Mouse (Mus musculus): ENCODE results near the gene Coq8b. TPM values are rescaled to one million over a fixed set of nuclear protein-coding genes. Genes with fewer than 3 reads are reported as not detected.
A peak's percentile ranks its signal among the peaks of the same experiment; 100 is the strongest.
"Not testable (repeated sequence)": the region's sequence is repeated elsewhere in the genome, so short reads cannot be mapped to it uniquely, and the experiment has no call there.

Coq8b gene
- polyA plus RNA-seq, 1 experiment from 2014 or later = 16.7 TPM

- Histone ChIP-seq H3K36me3 (ENCODE audit: control insufficient read depth, insufficient read depth, low read length) (peaks cover 16% of the 10 kb centered on the region), H3K4me1 (ENCODE audit: control insufficient read depth, insufficient read depth, low read length) (peaks cover 9% of the 10 kb centered on the region; the same call in 1 of the 2 replicates), H3K9me3 (ENCODE audit: control insufficient read depth, low read length) (no peaks in the 10 kb centered on the region), H3K27ac (ENCODE audit: low read depth, low read length) (no peak overlapping the region), H3K27me3 (ENCODE audit: control insufficient read depth, insufficient read depth, low read length) (no peaks in the 10 kb centered on the region), H3K4me3 (ENCODE audit: low read depth, low read length) (no peak overlapping the region), H3K4me2 (ENCODE audit: low read depth, low read length) (no peak overlapping the region), H3K9ac (replicated peaks; ENCODE audit: low read depth, low read length) (no peak overlapping the region)
- 87% methylated on average over 2 of the region's 2 CpGs for WGBS
- ATAC-seq (ENCODE audit: low read depth) = no peak
Measured at GRCm38 (mm10) chr7:27237527-27237926, 4.7 kb downstream of the Coq8b start.

- WGBS = 90% methylated on average over 5 of the region's 5 CpGs
- ATAC-seq (ENCODE audit: low read depth) = no peak
- peaks cover 26% of the 10 kb centered on the region for H3K36me3 ChIP-seq (ENCODE audit: control insufficient read depth, insufficient read depth, low read length)
Measured at GRCm38 (mm10) chr7:27238568-27238967, 5.7 kb downstream of the Coq8b start.

DNA sequence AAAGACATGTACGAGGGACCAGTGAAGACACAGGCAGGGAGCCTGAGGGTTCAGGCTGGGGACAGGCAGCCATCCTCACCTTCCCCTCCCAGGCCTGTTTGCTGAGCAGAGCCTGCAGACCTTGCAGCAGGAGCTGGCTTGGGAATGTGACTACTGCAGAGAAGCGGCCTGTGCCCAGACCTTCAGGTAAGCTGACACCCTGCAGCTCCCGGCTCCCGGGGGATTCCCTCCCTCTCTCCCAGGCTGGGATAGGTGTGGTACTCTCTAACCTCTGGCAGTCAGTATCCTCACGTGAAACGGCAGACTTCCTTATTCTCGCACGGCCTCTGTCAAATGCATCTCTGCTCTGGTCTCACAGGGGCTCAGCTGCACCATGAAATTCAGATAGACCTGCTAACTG is 10.4 kb downstream of the Coq8b start:
- no peak overlapping the region for H3K27ac ChIP-seq (ENCODE audit: low read depth, low read length)
- no peak overlapping the region for H3K9ac ChIP-seq (replicated peaks; ENCODE audit: low read depth, low read length)
- 73% methylated on average over 8 of the region's 8 CpGs for WGBS
- H3K36me3 ChIP-seq (ENCODE audit: control insufficient read depth, insufficient read depth, low read length) = peaks cover 29% of the 10 kb centered on the region
- H3K9me3 ChIP-seq (ENCODE audit: control insufficient read depth, low read length) = no peaks in the 10 kb centered on the region
- H3K4me2 ChIP-seq (ENCODE audit: low read depth, low read length) = no peak overlapping the region
- no peak for ATAC-seq (ENCODE audit: low read depth)
- H3K27me3 ChIP-seq (ENCODE audit: control insufficient read depth, insufficient read depth, low read length) = no peaks in the 10 kb centered on the region
- no peak overlapping the region for H3K4me3 ChIP-seq (ENCODE audit: low read depth, low read length)
- no peaks in the 10 kb centered on the region for H3K4me1 ChIP-seq (ENCODE audit: control insufficient read depth, insufficient read depth, low read length)

More at GRCm38 (mm10) chr7:27238568-27238967, 5.7 kb downstream of the Coq8b start:
- Histone ChIP-seq H3K4me1 (ENCODE audit: control insufficient read depth, insufficient read depth, low read length) (peaks cover 5% of the 10 kb centered on the region; the same call in 1 of the 2 replicates), H3K4me3 (ENCODE audit: low read depth, low read length) (no peak overlapping the region), H3K27me3 (ENCODE audit: control insufficient read depth, insufficient read depth, low read length) (no peaks in the 10 kb centered on the region), H3K4me2 (ENCODE audit: low read depth, low read length) (no peak overlapping the region), H3K9ac (replicated peaks; ENCODE audit: low read depth, low read length) (no peak overlapping the region), H3K27ac (ENCODE audit: low read depth, low read length) (no peak overlapping the region), H3K9me3 (ENCODE audit: control insufficient read depth, low read length) (no peaks in the 10 kb centered on the region)

GRCm38 (mm10) chr7:27244088-27244487 is 11.3 kb downstream of the Coq8b start:
- not testable (repeated sequence) for ATAC-seq (ENCODE audit: low read depth); H3K9me3 ChIP-seq (ENCODE audit: control insufficient read depth, low read length); H3K27ac ChIP-seq (ENCODE audit: low read depth, low read length); H3K4me1 ChIP-seq (ENCODE audit: control insufficient read depth, insufficient read depth, low read length); H3K4me2 ChIP-seq (ENCODE audit: low read depth, low read length); H3K4me3 ChIP-seq (ENCODE audit: low read depth, low read length); H3K27me3 ChIP-seq (ENCODE audit: control insufficient read depth, insufficient read depth, low read length); H3K9ac ChIP-seq (replicated peaks; ENCODE audit: low read depth, low read length)
- 86% methylated on average over 2 of the region's 2 CpGs for WGBS
- peaks cover 29% of the 10 kb centered on the region for H3K36me3 ChIP-seq (ENCODE audit: control insufficient read depth, insufficient read depth, low read length)

GRCm38 (mm10) chr7:27249146-27249545 is 16.3 kb downstream of the Coq8b start:
- H3K4me1 ChIP-seq (ENCODE audit: control insufficient read depth, insufficient read depth, low read length) = no peaks in the 10 kb centered on the region
- H3K27me3 ChIP-seq (ENCODE audit: control insufficient read depth, insufficient read depth, low read length) = no peaks in the 10 kb centered on the region
- H3K4me2 ChIP-seq (ENCODE audit: low read depth, low read length) = no peak overlapping the region
- H3K36me3 ChIP-seq (ENCODE audit: control insufficient read depth, insufficient read depth, low read length) = 0 out of 2 replicates have a peak, but pooled peaks cover 2% of the 10 kb centered on the region
- no peak overlapping the region for H3K9ac ChIP-seq (replicated peaks; ENCODE audit: low read depth, low read length)
- WGBS = 85% methylated on average over 2 of the region's 2 CpGs
- H3K9me3 ChIP-seq (ENCODE audit: control insufficient read depth, low read length) = no peaks in the 10 kb centered on the region
- no peak; the same call in 1 of the 2 replicates for ATAC-seq (ENCODE audit: low read depth)
- no peak overlapping the region for H3K4me3 ChIP-seq (ENCODE audit: low read depth, low read length)
- no peak overlapping the region for H3K27ac ChIP-seq (ENCODE audit: low read depth, low read length)

DNA sequence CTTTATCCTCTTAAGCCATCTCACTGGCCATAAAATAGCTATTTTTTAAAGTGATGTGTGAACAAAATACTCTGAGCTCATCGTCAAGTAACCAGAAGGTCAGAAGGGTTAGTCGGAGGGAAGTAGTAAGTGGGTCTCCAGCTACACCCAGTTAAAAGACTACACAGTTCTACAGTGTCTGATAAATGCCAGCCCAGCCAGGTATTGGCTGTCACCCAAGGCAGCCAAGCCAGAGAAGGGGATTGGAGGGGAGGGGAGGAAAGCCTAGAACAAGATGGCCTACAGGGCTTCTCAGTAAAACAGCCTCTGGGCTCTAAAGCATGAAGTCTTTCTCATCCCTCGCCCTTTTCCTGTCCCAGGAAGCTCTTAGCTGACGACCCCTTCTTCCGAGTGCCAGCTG is 17.1 kb downstream of the Coq8b start:
- Histone ChIP-seq H3K36me3 (ENCODE audit: control insufficient read depth, insufficient read depth, low read length) (0 out of 2 replicates have a peak, but pooled peaks cover 2% of the 10 kb centered on the region), H3K4me2 (ENCODE audit: low read depth, low read length) (no peak overlapping the region), H3K4me1 (ENCODE audit: control insufficient read depth, insufficient read depth, low read length) (no peaks in the 10 kb centered on the region), H3K27me3 (ENCODE audit: control insufficient read depth, insufficient read depth, low read length) (no peaks in the 10 kb centered on the region), H3K9ac (replicated peaks; ENCODE audit: low read depth, low read length) (no peak overlapping the region), H3K9me3 (ENCODE audit: control insufficient read depth, low read length) (no peaks in the 10 kb centered on the region), H3K4me3 (ENCODE audit: low read depth, low read length) (no peak overlapping the region), H3K27ac (ENCODE audit: low read depth, low read length) (no peak overlapping the region)
- WGBS = 91% methylated on average over 5 of the region's 5 CpGs
- ATAC-seq (ENCODE audit: low read depth) = no peak

GRCm38 (mm10) chr7:27251946-27252345 is 19.1 kb downstream of the Coq8b start:
- WGBS = 82% methylated on average over 6 of the region's 6 CpGs
- Histone ChIP-seq H3K9me3 (ENCODE audit: control insufficient read depth, low read length) (no peaks in the 10 kb centered on the region), H3K27ac (ENCODE audit: low read depth, low read length) (no peak overlapping the region), H3K27me3 (ENCODE audit: control insufficient read depth, insufficient read depth, low read length) (no peaks in the 10 kb centered on the region), H3K9ac (replicated peaks; ENCODE audit: low read depth, low read length) (no peak overlapping the region), H3K4me2 (ENCODE audit: low read depth, low read length) (no peak overlapping the region), H3K36me3 (ENCODE audit: control insufficient read depth, insufficient read depth, low read length) (0 out of 2 replicates have a peak, but pooled peaks cover 2% of the 10 kb centered on the region), H3K4me3 (ENCODE audit: low read depth, low read length) (no peak overlapping the region), H3K4me1 (ENCODE audit: control insufficient read depth, insufficient read depth, low read length) (no peaks in the 10 kb centered on the region)
- ATAC-seq (ENCODE audit: low read depth) = no peak

- H3K27ac ChIP-seq (ENCODE audit: low read depth, low read length) = no peak overlapping the region
- 70% methylated on average over 3 of the region's 3 CpGs for WGBS
- H3K4me2 ChIP-seq (ENCODE audit: low read depth, low read length) = no peak overlapping the region
- H3K27me3 ChIP-seq (ENCODE audit: control insufficient read depth, insufficient read depth, low read length) = no peaks in the 10 kb centered on the region
- H3K4me1 ChIP-seq (ENCODE audit: control insufficient read depth, insufficient read depth, low read length) = peaks cover 8% of the 10 kb centered on the region
- H3K4me3 ChIP-seq (ENCODE audit: low read depth, low read length) = no peak overlapping the region
- H3K36me3 ChIP-seq (ENCODE audit: control insufficient read depth, insufficient read depth, low read length) = no peaks in the 10 kb centered on the region
- no peak for ATAC-seq (ENCODE audit: low read depth)
- no peak overlapping the region for H3K9ac ChIP-seq (replicated peaks; ENCODE audit: low read depth, low read length)
- H3K9me3 ChIP-seq (ENCODE audit: control insufficient read depth, low read length) = no peaks in the 10 kb centered on the region
Measured at GRCm38 (mm10) chr7:27255721-27256120, 22.9 kb downstream of the Coq8b start.

DNA sequence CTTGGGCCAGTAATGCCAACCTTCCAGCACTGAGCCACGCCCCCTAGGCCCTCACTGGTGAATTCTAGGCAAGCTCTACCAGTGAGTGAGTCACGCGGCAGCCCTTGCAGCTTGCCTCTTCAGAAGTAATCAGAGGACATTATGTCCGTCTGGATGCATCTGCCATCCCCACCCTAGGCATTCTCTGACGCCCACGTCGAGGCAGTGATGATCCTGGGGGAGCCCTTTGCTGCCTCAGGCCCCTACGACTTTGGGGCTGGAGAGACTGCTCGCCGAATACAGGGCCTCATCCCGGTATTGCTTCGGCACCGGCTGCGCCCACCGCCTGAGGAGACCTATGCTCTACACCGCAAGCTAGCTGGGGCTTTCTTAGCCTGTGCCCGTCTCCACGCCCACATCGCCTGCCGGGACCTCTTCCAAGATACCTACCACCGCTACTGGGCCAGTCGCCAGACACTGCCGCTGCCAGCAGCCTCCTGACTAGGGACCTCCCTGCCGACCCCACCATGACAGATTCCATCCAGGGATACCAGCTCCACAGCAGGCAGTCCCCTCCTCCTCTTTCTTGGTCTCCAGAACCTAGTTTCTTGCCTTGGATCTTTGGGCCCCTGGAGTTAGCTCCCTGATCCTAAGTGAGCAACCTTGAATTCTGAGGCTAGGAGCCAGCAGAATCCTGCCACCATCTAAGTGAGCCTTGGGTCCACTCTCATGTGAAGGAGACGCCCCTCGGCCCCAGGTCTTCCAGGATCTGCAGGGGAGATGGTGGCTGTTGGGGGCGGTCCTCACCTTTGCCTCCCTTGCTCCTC is 24.4 kb downstream of the Coq8b start:
- Histone ChIP-seq H3K9ac (replicated peaks; ENCODE audit: low read depth, low read length) (no peak overlapping the region), H3K4me1 (ENCODE audit: control insufficient read depth, insufficient read depth, low read length) (peaks cover 21% of the 10 kb centered on the region), H3K9me3 (ENCODE audit: control insufficient read depth, low read length) (no peaks in the 10 kb centered on the region), H3K36me3 (ENCODE audit: control insufficient read depth, insufficient read depth, low read length) (no peaks in the 10 kb centered on the region), H3K27me3 (ENCODE audit: control insufficient read depth, insufficient read depth, low read length) (no peaks in the 10 kb centered on the region), H3K4me2 (ENCODE audit: low read depth, low read length) (peak overlapping the region; percentile 96), H3K27ac (ENCODE audit: low read depth, low read length) (peak overlapping the region; percentile 94), H3K4me3 (ENCODE audit: low read depth, low read length) (no peak overlapping the region)
- peak; percentile 16; the same call in 1 of the 2 replicates for ATAC-seq (ENCODE audit: low read depth)
- 6% methylated on average over 27 of the region's 27 CpGs for WGBS

All from neural tube, embryonic 14.5 days (tissue).